Mouse (Mus musculus) hindbrain, embryonic 11.5 days (tissue): ENCODE results near the gene 1110008L16Rik. TPM values are rescaled to one million over a fixed set of nuclear protein-coding genes. Genes with fewer than 3 reads are reported as not detected.
A peak's percentile ranks its signal among the peaks of the same experiment; 100 is the strongest.

ENCODE experiments used
- ATAC-seq: fragments of 200-750 bp; cut with Nextera tagmentation; 2 replicates; pipeline ENCODE4 v1.8.0; 2017; ENCODE audit warnings: mild to moderate bottlenecking, moderate TSS enrichment, moderate library complexity; ENCODE audit not compliant: low FRiP score
- DNase-seq: peaks from one replicate; pipeline ENCODE4 v3.0.0-alpha.2; 2015; ENCODE audit warnings: low spot score
- H3K27ac ChIP-seq: fragments of 300-500 bp; sonication (generic); 2 replicates; pipeline ENCODE4 v1.5.1; 2014; ENCODE audit warnings: mild to moderate bottlenecking, low read depth, low read length
- H3K27me3 ChIP-seq: fragments of 300-500 bp; sonication (generic); 2 replicates; pipeline ENCODE4 v1.6.1; 2014; ENCODE audit warnings: mild to moderate bottlenecking, low read length, moderate library complexity, mixed read lengths; ENCODE audit not compliant: control insufficient read depth, insufficient read depth
- H3K36me3 ChIP-seq: fragments of 300-500 bp; sonication (generic); 2 replicates; pipeline ENCODE4 v1.6.1; 2014; ENCODE audit warnings: mild to moderate bottlenecking, low read length, moderate library complexity, mixed read lengths; ENCODE audit not compliant: control insufficient read depth, insufficient read depth
- H3K4me1 ChIP-seq: fragments of 300-500 bp; sonication (generic); replicated peaks from 2 replicates; pipeline ENCODE4 v1.6.1; 2014; ENCODE audit warnings: low read length, mixed read lengths; ENCODE audit not compliant: control insufficient read depth, insufficient read depth
- H3K4me2 ChIP-seq: fragments of 300-500 bp; sonication (generic); replicated peaks from 2 replicates; pipeline ENCODE4 v1.6.1; 2014; ENCODE audit warnings: mild to moderate bottlenecking, low read depth, low read length
- H3K4me3 ChIP-seq: fragments of 300-500 bp; sonication (generic); 2 replicates; pipeline ENCODE4 v1.5.1; 2014; ENCODE audit warnings: low read depth, low read length
- H3K9ac ChIP-seq: fragments of 300-500 bp; sonication (generic); 2 replicates; pipeline ENCODE4 v1.6.1; 2014; ENCODE audit warnings: low read depth, low read length
- H3K9me3 ChIP-seq: fragments of 300-500 bp; sonication (generic); 2 replicates; pipeline ENCODE4 v1.6.1; 2016; ENCODE audit warnings: low read length; ENCODE audit not compliant: control insufficient read depth
- WGBS: fragments of 180-500 bp; shearing (Covaris S2); extraction: QIAGEN DNeasy Blood & Tissue Kit; methylation state at CpG from one replicate; pipeline ENCODE4 v1.1.7; 2014; 5-methylcytosine and 5-hydroxymethylcytosine counted together
- polyA plus RNA-seq: library from polyadenylated mRNA; unstranded; fragments of >200 nt; fragmentation: Nextera tagmentation; extraction: Ambion mirVana; gene quantifications from 2 replicates; pipeline ENCODE4 v1.2.1, GENCODE M21; 2014

The 1110008L16Rik gene
- polyA plus RNA-seq, 1 experiment from 2014 or later, result 20.0 TPM

DNA sequence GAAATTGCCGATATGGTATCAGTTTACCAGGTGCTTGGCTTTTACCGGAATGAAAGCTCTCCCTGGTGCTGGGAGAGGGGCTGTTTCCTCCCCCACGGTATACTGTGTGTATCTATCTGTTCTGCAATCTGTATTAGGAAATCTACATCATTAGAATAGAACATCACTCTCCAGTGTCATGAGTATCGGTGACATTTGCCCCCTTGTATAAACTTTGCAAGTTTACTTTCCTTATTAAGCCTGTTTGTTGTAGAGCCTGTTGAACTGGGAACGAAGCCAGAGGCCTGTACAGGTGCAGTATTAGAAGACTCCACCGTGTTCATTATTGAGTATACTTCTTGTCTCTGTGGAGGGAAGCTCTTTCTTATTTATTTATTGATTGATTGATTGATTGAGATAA is 54.0 kb downstream of the 1110008L16Rik start:
- ATAC-seq (no peak), DNase-seq (no peak)
- Histone ChIP-seq H3K4me3 (no peak overlapping the region), H3K4me1 (no peaks in the 10 kb centered on the region), H3K4me2 (no peak overlapping the region), H3K36me3 (no peaks in the 10 kb centered on the region), H3K27me3 (no peaks in the 10 kb centered on the region), H3K9me3 (no peaks in the 10 kb centered on the region), H3K9ac (no peak overlapping the region), H3K27ac (no peak overlapping the region)
- 82% methylated on average over 6 of the region's 6 CpGs for WGBS

DNA sequence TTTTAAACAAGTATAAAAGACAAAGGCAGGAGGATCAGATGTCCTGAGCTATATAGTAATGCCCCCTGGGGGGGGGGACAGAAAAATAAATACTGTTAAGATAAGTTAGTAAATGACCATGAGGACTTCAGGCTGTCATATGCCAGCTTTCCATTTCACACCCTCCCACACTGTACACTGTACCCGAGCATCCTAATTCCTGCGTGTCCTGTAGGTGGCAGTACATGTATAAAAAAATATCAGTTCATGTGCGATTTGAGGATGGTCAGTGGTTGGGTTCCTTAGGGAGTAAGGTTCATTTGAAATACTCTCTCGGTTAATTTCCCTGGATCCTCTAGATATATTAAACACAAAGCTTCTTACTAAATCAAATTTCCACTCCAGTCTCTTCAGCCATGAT is 55.5 kb downstream of the 1110008L16Rik start:
- no peaks in the 10 kb centered on the region for H3K27me3 ChIP-seq
- no peak overlapping the region for H3K9ac ChIP-seq
- no peak overlapping the region for H3K4me2 ChIP-seq
- H3K4me1 ChIP-seq, result no peaks in the 10 kb centered on the region
- no peak overlapping the region for H3K4me3 ChIP-seq
- DNase-seq, result peak; percentile 39
- no peaks in the 10 kb centered on the region for H3K9me3 ChIP-seq
- no peaks in the 10 kb centered on the region for H3K36me3 ChIP-seq
- 68% methylated on average over 4 of the region's 4 CpGs for whole genome bisulfite sequencing
- ATAC-seq, result peak; percentile 45; the same call in 1 of the 2 replicates
- no peak overlapping the region for H3K27ac ChIP-seq

DNA sequence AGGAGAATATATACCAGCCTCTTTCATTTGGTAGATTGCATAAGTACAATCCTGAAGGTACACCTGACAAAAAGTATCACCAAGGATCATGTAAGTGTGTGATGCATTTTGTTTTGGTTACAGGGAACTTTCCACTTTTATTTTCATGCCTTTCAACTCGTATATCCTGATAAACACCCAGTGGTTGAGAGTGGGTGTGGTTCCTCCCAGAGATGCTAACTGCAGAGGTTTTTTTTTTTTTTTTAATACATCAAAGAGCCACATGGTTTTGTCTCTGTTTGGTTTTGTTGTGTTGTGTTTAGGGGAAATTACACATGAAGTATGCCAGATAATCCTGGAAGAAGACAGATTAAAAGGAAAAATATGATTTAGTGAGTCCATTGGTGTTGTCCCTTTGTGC is 57.9 kb downstream of the 1110008L16Rik start:
- no peaks in the 10 kb centered on the region for H3K9me3 ChIP-seq
- no peak overlapping the region for H3K9ac ChIP-seq
- no peaks in the 10 kb centered on the region for H3K4me1 ChIP-seq
- DNase-seq (no peak), ATAC-seq (no peak)
- H3K4me3 ChIP-seq, result no peak overlapping the region
- no peak overlapping the region for H3K4me2 ChIP-seq
- no peak overlapping the region for H3K27ac ChIP-seq
- no peaks in the 10 kb centered on the region for H3K36me3 ChIP-seq
- WGBS, result 71% methylated on average over 1 of the region's 1 CpGs
- H3K27me3 ChIP-seq, result no peaks in the 10 kb centered on the region

DNA sequence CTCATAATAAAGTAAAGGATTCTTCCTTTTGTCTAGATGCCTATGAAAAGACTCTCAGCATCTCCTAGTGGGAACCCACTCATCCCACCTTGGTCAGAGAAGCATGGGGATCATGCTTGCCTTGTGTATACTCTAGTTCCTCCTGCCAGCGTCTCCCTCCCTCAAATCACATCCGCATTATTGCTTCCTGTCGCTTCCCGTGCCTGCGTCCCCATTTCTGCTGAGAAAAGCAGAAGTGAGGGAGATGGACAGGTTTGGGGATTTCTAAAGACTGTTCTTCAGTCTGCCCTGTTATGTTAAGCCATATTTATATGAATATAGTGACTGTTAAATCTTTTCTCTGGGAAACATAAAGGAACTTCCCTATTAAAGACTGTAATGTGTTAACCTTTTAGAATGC is 61.6 kb downstream of the 1110008L16Rik start:
- Histone ChIP-seq H3K4me3 (no peak overlapping the region), H3K4me1 (no peaks in the 10 kb centered on the region), H3K27me3 (no peaks in the 10 kb centered on the region), H3K9ac (no peak overlapping the region), H3K4me2 (no peak overlapping the region), H3K36me3 (no peaks in the 10 kb centered on the region), H3K9me3 (no peaks in the 10 kb centered on the region), H3K27ac (no peak overlapping the region)
- no peak for DNase-seq
- no peak for ATAC-seq
- WGBS, result 79% methylated on average over 5 of the region's 5 CpGs

DNA sequence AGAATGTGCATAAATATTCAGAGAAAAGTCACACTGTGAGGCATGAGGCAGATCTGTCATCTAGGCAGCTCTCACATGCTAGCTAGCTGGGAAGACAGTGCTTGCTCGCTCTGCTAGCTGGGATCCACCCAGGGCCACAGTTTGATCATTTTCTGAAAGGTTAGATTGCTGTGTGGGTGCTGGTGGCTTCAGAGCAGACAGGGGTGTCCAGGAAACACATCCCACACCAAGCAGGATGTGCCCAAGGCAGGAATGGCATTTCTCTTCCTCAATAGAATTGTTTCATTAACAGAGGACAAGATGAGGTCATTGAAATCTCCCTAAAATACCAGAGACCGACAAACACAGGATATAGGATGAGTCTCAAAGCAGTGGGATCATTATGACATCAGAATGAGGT is 65.7 kb downstream of the 1110008L16Rik start:
- ATAC-seq, result no peak
- no peak for DNase-seq
- no peak overlapping the region for H3K4me2 ChIP-seq

DNA sequence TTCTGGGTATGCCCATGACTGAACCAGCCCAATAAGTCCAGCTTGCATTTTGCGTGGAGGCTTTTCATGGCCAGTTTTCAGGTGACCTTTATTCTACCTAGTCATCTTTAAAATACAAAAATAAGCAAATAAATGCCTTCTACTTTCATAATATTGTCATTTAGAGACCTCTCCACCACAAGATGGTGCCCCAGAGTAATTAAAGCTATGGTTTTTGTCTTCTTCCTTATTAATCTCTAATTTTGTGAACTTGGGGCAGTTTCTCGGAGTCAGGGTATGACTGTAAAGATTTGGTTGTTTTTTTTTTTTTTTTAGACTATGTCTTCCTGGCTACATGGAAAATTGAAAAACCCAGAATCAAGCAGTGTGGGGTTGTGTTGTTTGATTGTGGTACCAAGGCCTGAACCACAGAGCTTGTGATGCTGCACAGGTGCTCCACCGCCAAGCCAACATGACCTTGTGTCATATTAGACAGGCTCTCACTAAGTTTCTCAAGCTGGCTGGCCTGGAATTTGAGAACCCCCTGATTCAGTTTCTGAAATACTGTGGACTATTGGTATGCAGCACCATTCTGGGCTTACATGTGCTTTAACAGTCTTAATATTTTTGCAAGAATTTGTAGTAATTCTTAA is 73.2 kb downstream of the 1110008L16Rik start:
- Histone ChIP-seq H3K4me2 (no peak overlapping the region), H3K4me3 (no peak overlapping the region), H3K9me3 (no peaks in the 10 kb centered on the region), H3K9ac (no peak overlapping the region), H3K4me1 (no peaks in the 10 kb centered on the region), H3K36me3 (no peaks in the 10 kb centered on the region), H3K27ac (no peak overlapping the region), H3K27me3 (no peaks in the 10 kb centered on the region)
- no peak for ATAC-seq
- WGBS, result 88% methylated on average over 3 of the region's 3 CpGs
- no peak for DNase-seq

More for the DNA sequence above, 65.7 kb downstream of the 1110008L16Rik start:
- no peaks in the 10 kb centered on the region for H3K4me1 ChIP-seq
- H3K27me3 ChIP-seq, result no peaks in the 10 kb centered on the region
- H3K4me3 ChIP-seq, result no peak overlapping the region
- no peak overlapping the region for H3K27ac ChIP-seq
- H3K9me3 ChIP-seq, result no peaks in the 10 kb centered on the region
- no peaks in the 10 kb centered on the region for H3K36me3 ChIP-seq
- H3K9ac ChIP-seq, result no peak overlapping the region
- 67% methylated on average over 2 of the region's 2 CpGs for WGBS

DNA sequence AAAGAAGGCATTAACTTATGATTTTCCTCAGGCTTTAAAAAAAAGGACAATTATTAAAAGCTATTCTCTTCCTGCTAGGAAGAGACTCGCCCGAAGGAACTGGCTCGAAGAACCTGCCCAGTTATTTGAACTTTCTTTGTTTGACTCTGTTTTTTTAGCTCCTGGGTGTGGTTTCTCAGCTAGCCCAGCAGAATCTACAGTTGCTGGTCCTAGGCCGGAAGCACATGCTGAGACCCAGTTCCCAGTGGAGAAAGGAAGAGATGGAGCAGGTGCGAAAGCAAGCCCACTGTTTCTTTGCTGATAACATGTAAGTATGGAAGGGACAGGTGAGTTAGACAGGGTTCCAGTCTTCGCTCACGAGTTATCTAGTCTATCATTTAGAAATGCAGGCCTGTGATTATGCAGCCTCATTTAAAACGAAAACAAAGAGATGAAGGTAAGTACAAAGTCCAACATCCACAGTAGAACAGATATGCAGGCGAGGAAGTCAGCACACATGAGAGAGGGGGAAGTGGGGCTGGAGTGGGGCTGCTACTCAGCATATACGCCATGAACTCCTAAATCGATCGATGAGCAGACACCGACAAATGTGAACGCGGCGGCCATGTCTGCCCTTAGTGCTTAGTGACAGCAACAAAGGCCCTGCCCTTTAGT is 77.7 kb downstream of the 1110008L16Rik start:
- Histone ChIP-seq H3K4me2 (no peak overlapping the region), H3K27me3 (no peaks in the 10 kb centered on the region), H3K9me3 (no peaks in the 10 kb centered on the region), H3K27ac (no peak overlapping the region), H3K36me3 (no peaks in the 10 kb centered on the region), H3K9ac (no peak overlapping the region), H3K4me1 (no peaks in the 10 kb centered on the region), H3K4me3 (no peak overlapping the region)
- WGBS, result 90% methylated on average over 16 of the region's 16 CpGs
- ATAC-seq (no peak), DNase-seq (no peak)

DNA sequence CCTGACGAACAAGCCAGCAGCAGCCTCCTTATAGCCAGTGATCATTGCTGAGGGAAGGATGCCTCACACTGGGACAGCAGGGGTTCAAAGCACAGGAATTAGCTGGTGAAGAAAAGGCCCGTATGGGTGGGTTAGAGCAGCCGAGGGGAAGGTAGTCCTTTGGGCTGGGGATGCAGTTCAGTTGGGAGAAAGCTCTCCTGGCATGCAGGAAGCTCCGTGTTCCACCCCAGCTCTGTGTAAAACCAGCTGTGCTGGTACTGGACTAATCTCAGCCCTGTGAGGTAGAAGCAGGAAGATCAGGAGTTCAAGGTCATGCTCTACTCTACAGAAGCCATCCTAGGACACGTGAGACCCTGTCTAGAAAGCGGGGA is 78.2 kb downstream of the 1110008L16Rik start:
- no peak overlapping the region for H3K27ac ChIP-seq
- H3K4me3 ChIP-seq, result no peak overlapping the region
- DNase-seq, result no peak
- ATAC-seq, result no peak
- no peaks in the 10 kb centered on the region for H3K9me3 ChIP-seq
- H3K4me2 ChIP-seq, result no peak overlapping the region
- no peaks in the 10 kb centered on the region for H3K36me3 ChIP-seq
- H3K4me1 ChIP-seq, result no peaks in the 10 kb centered on the region
- no peak overlapping the region for H3K9ac ChIP-seq
- H3K27me3 ChIP-seq, result no peaks in the 10 kb centered on the region
- WGBS, result 81% methylated on average over 6 of the region's 6 CpGs

DNA sequence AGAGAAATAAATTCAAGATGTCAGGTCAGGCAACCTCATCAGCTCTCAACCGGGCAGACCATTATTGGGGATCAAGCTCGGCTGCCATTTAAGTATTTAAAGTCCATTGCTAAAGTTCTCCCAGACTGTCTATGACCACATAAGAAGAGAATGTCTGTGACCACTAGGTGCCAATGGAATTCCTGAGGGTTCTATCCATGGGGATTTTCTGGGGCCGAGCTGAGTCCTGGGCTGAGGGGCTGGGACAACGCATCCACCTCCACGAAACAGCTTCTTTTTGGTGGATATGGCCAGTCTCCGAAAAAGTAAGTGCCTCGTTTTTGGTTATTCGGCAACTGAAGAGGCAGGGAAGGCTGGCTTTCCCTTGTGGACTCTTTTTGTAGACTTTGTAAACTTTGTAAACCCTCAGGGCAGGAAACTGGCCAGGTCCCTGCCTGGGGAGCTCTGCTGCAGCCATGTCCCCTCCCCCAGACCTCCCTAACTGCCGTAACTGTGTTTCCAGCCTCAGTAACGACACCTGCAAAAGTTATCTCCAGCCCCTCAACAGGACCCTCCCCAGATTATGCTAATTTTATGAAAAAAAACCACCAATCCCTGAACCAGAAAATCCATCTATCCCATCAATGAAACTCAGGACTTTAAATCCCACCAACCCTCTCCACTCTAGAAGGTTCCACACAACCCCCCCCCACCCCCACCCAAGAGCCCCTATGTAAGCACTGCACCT is 84.8 kb downstream of the 1110008L16Rik start, which contains the start of gene Psma6:
Gene Psma6, plus strand, starts transcription at position 200 of the 727 bp plus-strand sequence.
- H3K27me3 ChIP-seq, result no peaks in the 10 kb centered on the region
- 84% methylated on average over 10 of the region's 10 CpGs for WGBS
- DNase-seq (no peak), ATAC-seq (no peak)
- H3K4me1 ChIP-seq, result no peaks in the 10 kb centered on the region
- H3K36me3 ChIP-seq, result no peaks in the 10 kb centered on the region
- no peak within 1 kb of the TSS for H3K9ac ChIP-seq
- no peaks in the 10 kb centered on the region for H3K9me3 ChIP-seq
- no peak within 1 kb of the TSS for H3K4me3 ChIP-seq
- no peak within 1 kb of the TSS for H3K4me2 ChIP-seq
- H3K27ac ChIP-seq, result no peak within 1 kb of the TSS
